In the genomic region with DNA sequence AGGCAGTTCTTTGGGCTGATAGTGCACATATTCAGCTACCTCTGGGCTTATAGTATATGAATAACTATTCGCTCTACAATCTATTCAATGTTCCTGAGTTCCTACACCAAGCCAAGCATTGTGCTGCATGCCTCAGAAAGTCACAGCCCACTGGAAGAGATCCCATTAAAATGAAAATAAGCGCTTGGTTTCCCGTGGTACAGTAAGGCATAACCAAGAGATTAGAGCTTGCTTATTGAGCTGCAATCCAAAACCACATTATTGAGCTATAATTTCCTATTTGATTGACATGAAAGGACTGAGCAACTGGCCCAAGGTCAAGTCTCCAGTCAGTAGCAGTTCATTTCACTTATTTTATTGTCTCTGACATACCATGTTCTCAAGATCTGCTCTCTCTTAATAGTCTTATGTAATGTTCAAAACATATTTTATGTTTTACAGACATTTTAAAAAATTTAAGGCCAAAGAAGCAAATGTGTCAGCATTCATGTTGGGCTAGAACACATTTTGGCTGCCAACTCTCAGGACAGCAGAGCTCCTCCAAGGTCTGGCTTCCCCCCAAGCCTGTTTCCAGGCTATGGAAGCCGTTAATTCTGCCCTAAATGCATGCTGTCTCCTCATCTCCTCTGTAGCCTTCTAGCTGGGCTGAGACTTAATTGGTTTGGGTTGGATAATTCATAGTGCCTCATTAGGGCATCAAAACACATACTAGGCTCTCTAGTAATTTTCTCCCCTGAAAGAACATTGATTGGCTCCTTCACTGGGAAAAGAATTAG, we compare ENCODE assay signal across 8 mouse cellular contexts.
DNase-seq lines count a peak whose midpoint lies in the region; ATAC-seq and TF ChIP-seq lines count a peak whose summit lies in the region.
"Had no signal": no experiment of that assay in that cellular context is flagged by ENCODE, and none has a peak within 500 bp of the region (broad histone marks: within the 10 kb centered on the region; RNA-seq: fewer than 3 reads in every experiment).

No protein-coding gene starts in this region.

- ATAC-seq in lung, embryonic 14.5 days (ENCODE audit: insufficient read depth), result no peak
- ATAC-seq in forebrain, embryonic 16.5 days, result peak; percentile 95

- H3K9ac ChIP-seq in lung, embryonic 14.5 days, result no peak overlapping the region
- H3K9ac ChIP-seq in forebrain, embryonic 16.5 days (replicated peaks; ENCODE audit: low read depth, low read length), result no peak overlapping the region
- H3K9ac ChIP-seq: limb, embryonic 15.5 days had no signal

- 66% methylated on average over 4 of the region's 4 CpGs for WGBS in lung, embryonic 14.5 days
- 72% methylated on average over 4 of the region's 4 CpGs for whole genome bisulfite sequencing in lung, adult 2 months
- WGBS in forebrain, embryonic 16.5 days, result 14% methylated on average over 4 of the region's 4 CpGs
- WGBS in thymus, adult 2 months, result 91% methylated on average over 4 of the region's 4 CpGs

- peak; percentile 48 for DNase-seq in lung, embryonic 14.5 days
- no peak for DNase-seq in lung, adult 2 months
- peak; percentile 72 for DNase-seq in cerebellum, adult 11 months
- peak; percentile 70 for DNase-seq in retina, embryonic 14.5 days (ENCODE audit: low spot score)
- DNase-seq in thymus, adult 2 months, result no peak
- no peak for DNase-seq in spleen, adult 18-20 months

- H3K4me2 ChIP-seq in lung, embryonic 14.5 days, result no peak overlapping the region
- no peak overlapping the region for H3K4me2 ChIP-seq in forebrain, embryonic 16.5 days (ENCODE audit: low read length)
- H3K4me2 ChIP-seq: limb, embryonic 15.5 days had no signal

- no peaks in the 10 kb centered on the region for H3K36me3 ChIP-seq in lung, embryonic 14.5 days (ENCODE audit: insufficient read depth)
- no peaks in the 10 kb centered on the region for H3K36me3 ChIP-seq in forebrain, embryonic 16.5 days (ENCODE audit: control insufficient read depth, insufficient read depth)
- H3K36me3 ChIP-seq in thymus, adult 2 months (ENCODE audit: control insufficient read depth, insufficient read depth, low read length), result no peaks in the 10 kb centered on the region
- H3K36me3 ChIP-seq: limb, embryonic 15.5 days had no signal

- no peak overlapping the region for H3K27ac ChIP-seq in lung, embryonic 14.5 days (ENCODE audit: low read depth)
- peak overlapping the region; percentile 60 for H3K27ac ChIP-seq in forebrain, embryonic 16.5 days (ENCODE audit: low read length)
- H3K27ac ChIP-seq in thymus, adult 2 months (ENCODE audit: control insufficient read depth, insufficient read depth, low read length), result no peak overlapping the region
- H3K27ac ChIP-seq: limb, embryonic 15.5 days had no signal

- TF ChIP-seq POLR2A in lung, adult 2 months (IDR thresholded peaks at IDR 0.05; ENCODE audit: borderline replicate concordance, extremely low read depth, low read depth, low read length), result no peak
- TF ChIP-seq POLR2A in thymus, adult 2 months (IDR thresholded peaks at IDR 0.05; ENCODE audit: control insufficient read depth, extremely low read depth, insufficient read depth, low read length, poor library complexity), result no peak

- no peaks in the 10 kb centered on the region for H3K27me3 ChIP-seq in lung, embryonic 14.5 days (ENCODE audit: insufficient read depth, low read length)
- H3K27me3 ChIP-seq in forebrain, embryonic 16.5 days (replicated peaks; ENCODE audit: control insufficient read depth, insufficient read depth, low read length), result no peaks in the 10 kb centered on the region
- no peaks in the 10 kb centered on the region for H3K27me3 ChIP-seq in thymus, adult 2 months (ENCODE audit: control insufficient read depth, insufficient read depth, low read length)
- H3K27me3 ChIP-seq: limb, embryonic 15.5 days had no signal

- H3K9me3 ChIP-seq in lung, embryonic 14.5 days (ENCODE audit: low read depth, low read length), result no peaks in the 10 kb centered on the region
- no peaks in the 10 kb centered on the region for H3K9me3 ChIP-seq in forebrain, embryonic 16.5 days (ENCODE audit: control insufficient read depth, low read length)
- H3K9me3 ChIP-seq: limb, embryonic 15.5 days had no signal

- H3K4me3 ChIP-seq in lung, embryonic 14.5 days (ENCODE audit: low read depth, low read length), result no peak overlapping the region
- H3K4me3 ChIP-seq in lung, adult 2 months (replicated peaks; ENCODE audit: extremely low read depth, low read depth, low read length), result no peak overlapping the region
- no peak overlapping the region for H3K4me3 ChIP-seq in forebrain, embryonic 16.5 days (replicated peaks; ENCODE audit: low read length)
- H3K4me3 ChIP-seq in thymus, adult 2 months (ENCODE audit: control insufficient read depth, insufficient read depth, low read length), result no peak overlapping the region
- H3K4me3 ChIP-seq: limb, embryonic 15.5 days had no signal

- TF ChIP-seq CTCF in lung, embryonic 14.5 days (IDR thresholded peaks at IDR 0.05; ENCODE audit: low read depth), result no peak
- no peak for TF ChIP-seq CTCF in lung, adult 2 months (IDR thresholded peaks at IDR 0.05; ENCODE audit: insufficient read depth, low read length)
- no peak for TF ChIP-seq CTCF in thymus, adult 2 months (IDR thresholded peaks at IDR 0.05; ENCODE audit: borderline replicate concordance, control insufficient read depth, extremely low read depth, insufficient read depth, low read length, poor library complexity)

- H3K4me1 ChIP-seq in lung, embryonic 14.5 days (ENCODE audit: insufficient read depth), result no peaks in the 10 kb centered on the region
- H3K4me1 ChIP-seq in lung, adult 2 months (ENCODE audit: control insufficient read depth, insufficient read depth, low read length), result no peaks in the 10 kb centered on the region
- H3K4me1 ChIP-seq in forebrain, embryonic 16.5 days (replicated peaks; ENCODE audit: control insufficient read depth, insufficient read depth, low read length), result peaks cover 21% of the 10 kb centered on the region
- no peaks in the 10 kb centered on the region for H3K4me1 ChIP-seq in thymus, adult 2 months (replicated peaks; ENCODE audit: control insufficient read depth, insufficient read depth, low read length)

Comparison
In these comparisons a context has a peak if more than half of its experiments do, and no peak if none do; other contexts are left out.
1. DNase-seq: peak in lung, embryonic 14.5 days (single experiment), cerebellum, adult 11 months (single experiment) and retina, embryonic 14.5 days (single experiment); none in lung, adult 2 months (single experiment), thymus, adult 2 months (single experiment) and spleen, adult 18-20 months (0 of 2).